Mouse (Mus musculus) spleen, adult 12 weeks (tissue): ENCODE measurements around the gene Acaca.

ENCODE experiments used
- DNase-seq: peaks from one replicate; pipeline ENCODE4 v3.0.0; 2022; ENCODE audit warnings: low spot score

Acaca gene

DNA sequence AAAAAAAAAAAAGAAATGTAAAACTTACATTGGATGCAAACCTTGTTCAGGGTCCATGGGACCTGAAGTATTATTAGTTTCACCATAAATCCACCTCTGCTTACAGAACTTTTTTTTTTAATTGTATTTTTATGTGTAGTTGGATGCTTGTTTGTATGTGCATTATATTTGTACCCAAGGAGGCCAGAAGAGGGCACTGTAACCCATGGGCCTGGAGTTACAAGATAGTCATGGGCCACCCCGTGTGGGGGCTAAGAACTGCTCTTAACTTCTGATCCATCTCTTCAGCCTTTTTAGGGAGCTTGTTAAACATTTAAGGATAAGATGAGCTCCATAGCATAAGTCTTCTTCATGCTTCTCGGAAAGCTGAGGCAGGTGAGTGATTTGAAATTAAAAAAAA lies 21.4 kb downstream of the Acaca start:
- DNase-seq, result no peak

DNA sequence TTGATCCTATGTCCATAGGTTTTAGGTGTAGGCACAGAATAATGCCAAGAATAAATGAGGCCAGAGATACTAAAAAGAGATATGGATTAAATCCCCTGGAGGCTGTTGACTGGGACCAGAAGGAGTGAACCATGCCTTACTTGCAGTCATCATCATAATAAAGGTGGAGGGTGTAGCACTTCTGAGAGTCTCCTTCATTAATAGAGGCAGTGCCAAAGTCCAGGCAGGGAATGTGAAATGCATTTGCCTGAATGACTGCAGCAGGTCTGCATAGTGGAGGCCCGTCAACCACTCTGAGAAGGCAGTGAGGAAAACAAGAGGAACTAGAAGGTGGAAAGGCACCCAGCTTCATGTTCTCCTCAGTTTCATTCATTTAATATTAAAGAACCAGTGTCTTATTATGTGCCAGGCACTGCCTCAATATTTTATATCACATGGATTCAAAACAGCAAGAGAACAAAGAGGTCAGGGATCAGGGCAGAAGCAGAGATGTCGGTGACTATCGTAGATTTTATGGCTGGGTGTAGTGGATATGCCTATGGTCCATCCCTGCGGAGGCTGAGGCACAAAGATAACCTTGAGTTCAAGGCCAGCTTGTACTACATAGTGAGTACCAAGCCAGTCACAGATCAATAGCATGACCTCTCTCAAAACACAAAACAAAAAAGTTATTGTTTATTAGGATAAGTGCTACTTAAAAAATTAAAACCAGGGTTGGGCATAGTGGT lies 27.2 kb downstream of the Acaca start:
- DNase-seq, result no peak

DNA sequence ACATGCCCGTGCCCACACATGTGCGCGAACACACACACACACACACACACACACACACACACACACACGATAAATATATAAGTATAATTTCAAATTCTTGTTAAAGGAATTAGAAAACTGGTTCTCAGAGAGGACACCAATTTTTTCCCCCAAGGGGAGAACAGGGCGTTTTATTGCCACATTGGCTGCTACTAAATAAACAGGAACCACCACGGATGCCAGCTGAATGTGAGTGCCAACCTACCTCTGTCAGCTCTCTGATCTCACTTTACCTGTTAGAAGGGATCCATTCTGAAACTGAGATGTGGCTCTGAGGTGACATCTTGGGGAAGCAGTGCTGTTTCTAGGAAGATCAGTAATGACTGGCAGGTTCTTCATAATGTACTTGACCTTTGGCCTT lies 34.7 kb downstream of the Acaca start:
- DNase-seq, result no peak

DNA sequence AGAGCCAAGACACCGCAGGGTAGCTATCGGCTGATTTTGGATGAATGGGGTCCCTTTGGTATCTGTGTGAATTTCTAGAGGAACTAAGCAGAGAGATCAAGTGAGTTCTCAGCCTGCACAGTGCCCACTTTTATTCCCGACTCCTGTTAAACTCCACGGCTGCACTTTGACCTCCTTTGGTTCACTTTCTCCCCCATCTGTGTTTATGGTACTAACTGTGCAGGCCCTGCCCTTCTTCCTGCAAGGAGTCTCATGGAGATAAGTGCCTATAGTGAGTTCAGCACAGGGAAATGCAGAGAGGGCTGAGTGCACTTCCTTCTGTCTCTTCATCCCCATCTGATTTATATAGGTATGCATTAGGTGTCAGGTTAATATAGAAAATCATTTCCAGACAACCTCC lies 35.1 kb downstream of the Acaca start:
- DNase-seq, result no peak

DNA sequence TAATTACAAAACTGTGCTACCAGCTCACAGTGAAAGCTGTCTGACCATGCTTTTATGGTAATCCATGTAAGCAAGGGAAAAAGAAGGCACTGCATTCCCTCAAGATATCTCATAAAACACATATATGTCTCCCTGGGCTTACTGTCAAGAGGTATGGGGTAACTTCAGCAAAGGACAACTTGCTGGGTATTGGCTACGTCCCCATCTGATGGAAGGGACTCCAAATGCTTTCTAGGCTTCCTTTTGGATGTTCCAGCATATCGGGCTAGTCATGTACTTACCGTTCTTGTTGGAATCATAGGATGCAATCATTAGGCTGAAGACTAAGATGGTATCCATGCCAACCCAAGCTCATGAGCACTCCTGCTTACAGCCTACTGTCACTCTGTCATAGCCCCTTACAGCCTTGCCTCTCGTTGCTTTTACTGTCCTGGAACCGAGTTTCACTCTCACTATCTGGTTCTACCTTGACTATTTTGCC lies 37.6 kb downstream of the Acaca start, which contains the start of gene Gm11437:
Gm11437 (minus strand) TSS at position 431 of the 481 bp plus-strand sequence.
- DNase-seq, result no peak

DNA sequence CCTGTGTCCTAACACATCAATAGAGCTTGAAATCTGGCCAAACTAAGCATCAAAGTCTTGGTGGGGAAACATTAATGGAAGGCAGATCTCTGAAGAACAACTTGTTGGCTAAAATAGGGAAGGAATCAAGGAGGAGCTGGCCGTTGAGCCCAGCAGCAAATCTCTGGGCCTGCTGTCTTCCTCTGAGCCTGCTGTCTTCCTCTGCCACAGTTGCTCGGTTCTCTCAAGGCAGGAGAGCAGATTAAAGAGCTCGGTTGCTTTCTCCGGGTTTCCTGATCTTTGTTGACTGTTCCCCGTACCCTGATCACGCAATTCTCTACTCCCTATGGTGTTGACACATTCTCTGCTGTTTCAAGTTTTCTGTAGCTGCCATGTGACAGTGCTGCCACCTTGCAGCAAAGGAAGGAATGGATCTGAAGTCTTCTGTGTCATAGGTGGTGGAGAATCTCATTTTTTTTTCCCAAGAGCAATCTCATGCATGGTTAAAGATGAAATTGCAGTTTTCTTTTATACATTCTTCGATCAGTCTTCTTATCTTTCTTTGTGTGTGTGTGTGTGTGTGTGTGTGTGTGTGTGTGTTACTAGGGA lies 39.3 kb downstream of the Acaca start:
- DNase-seq, result no peak

DNA sequence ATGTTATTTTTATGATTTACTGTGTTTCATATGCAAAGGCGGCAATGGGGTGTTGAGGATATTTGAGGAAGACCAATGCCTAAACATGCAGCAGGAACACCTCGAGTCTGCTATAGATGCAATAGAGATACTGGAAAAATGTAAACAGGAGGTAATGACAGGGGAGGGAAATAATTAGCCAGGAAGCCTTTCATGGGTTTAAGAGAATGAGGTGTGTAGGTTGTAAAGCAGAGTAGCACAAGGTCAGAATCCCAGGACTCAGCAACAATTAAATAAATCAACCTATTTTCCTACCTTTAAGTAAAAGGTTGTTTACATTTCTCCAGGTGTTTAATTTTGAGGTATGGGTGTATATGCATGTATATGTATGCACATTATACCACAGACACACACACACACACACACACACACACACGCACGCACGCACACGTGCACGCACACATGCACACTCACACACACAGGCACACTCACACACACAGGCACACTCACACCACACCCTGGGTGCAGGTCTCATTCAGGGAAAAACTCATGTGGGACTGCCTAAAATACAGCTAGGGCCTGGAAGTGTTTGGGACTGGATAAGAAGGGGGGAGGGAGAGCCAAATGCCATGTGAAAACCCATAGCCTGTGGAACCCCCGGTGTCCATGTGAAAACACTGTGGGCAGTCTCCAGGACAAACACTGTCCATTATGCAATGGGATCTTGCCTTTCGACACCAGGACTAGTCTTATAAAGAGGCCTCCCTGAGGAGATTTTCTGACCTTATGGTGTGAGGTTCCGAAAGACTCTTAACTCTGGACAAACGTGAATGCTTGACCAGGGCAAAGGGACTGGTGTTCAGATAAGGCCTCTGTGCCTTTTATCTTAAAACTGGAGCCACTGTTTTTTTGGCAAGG lies 43.3 kb downstream of the Acaca start:
- no peak for DNase-seq

DNA sequence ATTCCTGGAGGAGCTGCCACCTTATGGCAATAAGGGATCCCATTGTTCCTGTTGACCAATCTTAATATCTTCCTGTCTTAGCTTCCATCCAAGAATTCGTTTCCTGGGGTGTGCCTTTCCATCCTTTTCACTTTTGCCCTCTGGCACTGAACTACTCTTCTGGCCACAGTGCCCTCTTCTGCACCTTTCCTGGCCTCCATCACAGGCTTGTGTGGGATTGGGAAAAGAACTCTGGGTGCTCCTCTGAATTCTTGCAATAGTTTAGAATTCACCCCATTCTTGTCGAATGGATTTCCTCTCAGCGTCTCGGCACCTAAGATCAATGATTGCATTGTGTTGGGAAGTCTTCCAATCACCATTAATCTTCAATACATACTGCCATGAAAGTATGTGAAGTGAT lies 49.1 kb downstream of the Acaca start:
- no peak for DNase-seq

DNA sequence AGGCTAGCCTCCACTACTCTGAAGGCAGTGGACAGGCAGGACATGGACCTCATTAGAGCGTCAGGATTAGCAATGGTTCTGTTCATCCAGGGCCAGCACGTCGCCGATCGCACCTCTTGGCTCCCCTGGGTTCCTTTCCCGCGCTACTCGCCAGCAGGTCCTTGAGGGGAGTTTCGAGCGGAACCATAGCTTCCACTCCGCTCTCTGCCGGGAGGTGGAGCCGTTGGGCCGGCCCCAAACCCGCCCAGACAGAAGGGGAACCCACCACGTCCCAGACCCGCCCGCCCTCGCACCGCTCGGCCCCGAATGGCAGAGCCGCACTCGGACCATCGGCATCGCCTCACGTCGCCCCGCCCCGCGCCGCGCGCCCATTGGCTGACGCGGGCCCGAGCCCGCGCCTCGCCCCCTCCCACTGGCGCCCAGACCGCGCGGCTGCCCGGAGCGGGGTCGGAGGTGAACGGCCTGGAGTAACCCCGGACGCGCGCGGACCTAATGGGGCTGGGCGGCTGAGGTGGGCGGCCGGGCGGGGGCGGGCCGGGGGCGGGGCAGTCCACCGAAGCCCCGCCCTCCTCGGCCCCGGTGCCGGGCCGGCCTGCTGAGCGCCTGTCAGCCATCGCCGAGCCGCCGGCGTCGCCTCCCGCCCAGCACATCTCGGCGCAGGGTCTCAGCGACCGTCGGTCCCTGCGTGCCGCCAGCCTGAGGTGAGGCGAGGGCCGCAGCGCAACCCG lies 49.9 kb downstream of the Acaca start:
- DNase-seq, result peak; percentile 91

DNA sequence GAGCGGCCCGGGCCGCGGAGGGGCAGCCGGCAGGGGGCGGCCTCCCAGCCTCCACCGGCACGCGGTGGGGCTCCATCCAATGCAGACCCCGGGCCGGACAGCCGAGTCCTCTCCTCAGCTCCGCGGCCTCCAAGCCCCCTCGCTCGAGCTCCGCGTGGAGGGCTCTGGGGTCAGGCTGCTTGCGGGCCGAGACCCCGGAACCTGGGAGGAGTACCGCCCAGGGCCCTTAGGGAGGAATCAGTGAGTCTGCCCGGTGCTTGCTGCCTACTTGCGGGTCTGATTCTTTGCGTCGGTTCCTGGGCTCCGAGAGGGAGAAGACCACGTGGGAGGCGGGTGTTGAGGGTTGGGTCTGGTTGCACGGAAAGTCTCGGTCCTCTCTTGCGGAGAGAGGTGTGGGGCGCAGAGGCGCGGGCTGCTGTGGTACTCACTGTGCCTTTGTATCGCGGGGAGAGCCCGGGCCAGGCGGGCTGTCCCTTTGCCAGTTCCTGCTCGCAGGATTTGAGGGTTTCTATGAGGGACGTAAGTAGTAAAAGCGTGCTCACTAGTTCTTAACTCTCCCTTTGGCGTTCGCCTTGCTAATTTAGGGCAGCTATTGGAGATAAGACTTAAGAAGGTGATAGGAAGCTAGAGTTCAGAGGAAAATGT lies 50.6 kb downstream of the Acaca start:
- DNase-seq, result peak; percentile 56

DNA sequence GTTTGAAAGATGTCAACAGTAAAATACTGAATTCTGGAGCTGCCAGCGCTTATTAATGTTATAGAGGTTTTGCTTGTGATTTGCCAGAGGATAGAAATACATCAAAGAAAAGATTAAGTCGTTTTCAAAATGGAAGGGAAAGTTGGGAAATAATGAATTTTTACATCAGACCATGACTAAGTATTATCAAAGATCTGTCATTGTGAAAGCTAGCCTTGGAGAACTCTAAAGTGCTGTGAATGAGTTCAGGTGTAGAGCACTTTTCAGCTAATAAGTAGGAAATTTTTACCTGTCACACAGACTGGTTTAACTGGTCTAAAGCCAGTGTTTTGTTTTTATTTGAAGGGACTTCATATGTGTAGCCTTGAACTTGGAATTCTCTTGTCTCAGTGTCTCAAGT lies 51.8 kb downstream of the Acaca start:
- DNase-seq, result no peak

DNA sequence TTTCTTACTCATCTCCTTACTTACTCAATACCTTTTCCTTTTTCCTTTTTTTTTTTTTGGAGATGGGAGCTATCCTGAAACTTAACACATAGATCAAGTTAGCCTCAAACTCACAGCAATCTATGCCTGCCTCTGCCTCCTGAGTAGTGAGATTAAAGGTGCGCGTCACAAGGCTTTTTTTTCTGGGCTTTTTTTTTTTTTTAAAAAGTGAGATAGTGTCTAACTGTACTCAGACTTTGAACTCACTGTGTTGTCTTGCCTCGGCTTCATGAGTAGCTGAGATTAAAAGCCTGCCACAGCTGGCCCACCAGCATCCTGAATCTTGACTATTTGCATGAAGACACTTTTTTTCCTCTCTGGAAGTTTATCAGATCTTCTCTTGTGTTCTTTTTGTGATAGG lies 59.1 kb downstream of the Acaca start:
- DNase-seq, result no peak

DNA sequence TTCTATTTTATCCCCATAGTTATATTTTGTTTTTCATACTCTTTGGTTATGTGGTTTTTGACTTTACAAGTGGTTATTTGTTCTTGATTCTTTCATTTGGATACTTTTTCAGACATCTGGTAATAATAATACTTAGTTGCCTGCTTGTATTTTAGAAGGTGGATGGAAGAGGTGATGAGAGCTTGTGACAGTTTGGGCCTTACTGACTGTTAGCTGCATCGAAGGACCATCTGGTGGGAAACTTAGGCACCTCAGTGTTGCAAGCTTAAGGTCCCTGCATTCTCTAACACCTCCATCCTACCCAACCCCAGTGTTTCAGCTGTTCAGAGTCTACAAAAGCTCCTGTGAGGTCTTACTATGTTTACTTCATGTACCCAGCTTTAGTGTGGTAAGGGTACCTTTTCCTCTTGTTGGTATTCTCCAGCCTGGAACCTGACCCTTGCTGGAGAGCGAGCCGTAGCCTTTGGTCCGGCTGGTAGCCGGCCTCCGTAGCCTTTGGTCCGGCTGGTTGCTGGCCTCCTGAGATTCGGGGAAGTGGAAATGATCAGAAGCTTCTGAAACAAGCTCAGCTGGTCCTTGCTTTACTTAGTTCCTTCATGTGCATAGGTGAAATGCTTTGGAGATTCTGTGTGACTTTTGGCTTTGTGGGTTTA lies 61.2 kb downstream of the Acaca start:
- DNase-seq, result no peak

DNA sequence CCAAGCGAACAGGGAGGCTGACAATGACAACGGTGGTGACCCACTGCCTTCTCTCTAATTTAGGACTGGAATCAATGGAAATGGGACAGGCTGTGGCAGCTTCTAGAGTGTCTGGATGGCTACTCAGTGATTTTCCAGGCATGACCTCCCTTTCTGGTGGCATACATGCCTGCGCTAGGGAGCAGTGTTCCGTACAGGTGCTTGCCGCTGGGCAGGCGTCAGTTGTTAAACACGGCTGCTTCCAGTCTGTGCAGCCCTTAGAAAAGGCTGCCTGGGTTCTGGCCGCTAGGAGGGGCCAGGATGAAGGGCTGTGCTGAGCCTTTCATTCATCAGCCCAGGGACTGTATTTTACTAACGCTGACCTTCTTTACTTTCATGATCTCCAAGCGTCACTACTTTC lies 63.8 kb downstream of the Acaca start:
- DNase-seq, result no peak

DNA sequence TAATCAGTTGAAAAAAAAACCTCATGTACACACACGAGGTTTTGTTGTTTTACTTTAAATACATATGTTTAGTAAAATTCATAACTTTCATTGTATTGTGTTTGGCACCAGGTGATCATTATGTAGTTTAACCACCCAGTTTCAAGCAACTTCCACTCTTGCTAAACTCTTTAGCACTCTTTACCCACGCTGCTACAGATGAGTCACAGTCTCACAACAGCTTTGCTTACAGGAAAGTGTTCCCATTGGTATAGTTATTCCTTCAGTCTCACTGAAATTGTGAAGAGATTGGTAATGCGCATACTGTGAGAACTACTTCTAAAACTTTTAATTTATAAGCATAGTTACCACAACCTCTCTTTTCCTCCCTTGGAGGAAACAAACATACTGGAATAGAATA lies 65.3 kb downstream of the Acaca start:
- no peak for DNase-seq

DNA sequence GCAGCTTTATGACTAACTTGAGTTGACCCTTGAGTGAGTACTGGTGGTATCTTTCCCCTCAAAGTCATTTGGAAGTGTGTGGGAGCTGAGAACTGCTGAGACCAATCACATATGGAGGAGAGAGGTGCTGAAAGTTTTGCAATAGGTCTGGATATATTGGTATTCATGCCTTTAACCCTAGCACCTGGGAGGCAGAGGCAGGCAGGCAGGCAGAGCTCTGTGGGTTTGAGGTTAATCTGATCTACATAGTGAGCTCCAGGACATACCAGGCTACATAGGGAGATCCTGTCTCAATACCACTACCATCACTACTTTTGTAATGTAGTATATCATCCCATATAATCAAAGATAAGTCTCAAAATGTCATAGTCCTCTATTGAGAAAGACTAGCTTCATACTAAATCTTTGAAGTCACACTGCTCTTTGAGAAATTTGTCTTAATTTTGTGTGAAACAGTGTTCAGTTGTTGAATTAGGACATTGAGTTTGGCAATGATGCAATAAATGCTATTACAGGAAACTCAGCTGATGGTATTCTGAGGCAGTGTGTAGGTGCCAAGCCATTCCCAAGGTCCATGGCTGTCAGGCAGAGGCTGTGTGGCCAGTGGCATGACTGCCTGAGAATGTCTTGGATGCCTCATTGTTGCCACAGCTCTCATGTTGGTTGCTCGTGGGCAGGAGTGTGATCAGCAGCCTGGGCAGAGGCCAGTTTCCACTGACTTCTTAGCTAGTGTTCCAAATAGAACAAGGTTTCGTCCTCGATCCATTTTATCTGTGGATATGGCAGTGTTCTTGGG lies 68.3 kb downstream of the Acaca start:
- no peak for DNase-seq

DNA sequence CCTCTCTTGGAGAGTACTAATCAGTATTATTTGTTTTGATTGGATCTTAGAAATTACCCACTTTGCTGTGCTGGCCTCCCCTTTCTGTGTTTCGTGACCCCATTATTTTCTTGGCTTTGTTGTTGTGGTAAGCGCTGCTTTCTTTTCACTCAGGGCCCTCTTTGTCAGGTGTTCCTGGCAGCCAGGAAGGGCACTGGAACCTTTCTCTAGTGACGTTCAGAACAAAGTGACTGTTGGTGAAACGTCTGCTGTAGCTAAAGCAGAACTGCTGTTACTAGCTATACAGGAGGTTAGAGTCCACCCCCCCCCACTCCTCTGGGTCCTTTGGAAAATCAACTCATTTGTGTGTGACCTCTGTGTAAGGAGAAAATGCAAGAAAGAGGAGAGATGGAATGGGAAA lies 76.3 kb downstream of the Acaca start:
- no peak for DNase-seq

DNA sequence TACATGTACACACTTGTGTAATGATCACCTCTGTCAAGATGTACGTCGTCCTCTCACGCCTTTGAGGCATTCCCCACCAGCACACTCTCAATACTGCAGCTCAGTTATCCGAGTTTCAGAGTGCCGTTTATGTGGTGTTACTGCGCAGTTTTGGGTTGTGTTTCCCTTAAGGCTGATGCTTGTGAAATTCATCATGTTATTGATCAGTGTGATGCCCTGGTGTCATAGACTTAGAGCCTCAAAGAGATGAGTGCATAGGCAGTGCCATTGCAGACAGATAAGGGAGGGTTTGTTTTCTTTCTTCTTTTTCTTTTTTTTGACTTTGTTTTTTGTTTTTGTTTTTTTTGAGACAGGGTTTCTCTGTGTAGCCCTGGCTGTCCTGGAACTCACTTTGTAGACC lies 81.4 kb downstream of the Acaca start:
- DNase-seq, result no peak

DNA sequence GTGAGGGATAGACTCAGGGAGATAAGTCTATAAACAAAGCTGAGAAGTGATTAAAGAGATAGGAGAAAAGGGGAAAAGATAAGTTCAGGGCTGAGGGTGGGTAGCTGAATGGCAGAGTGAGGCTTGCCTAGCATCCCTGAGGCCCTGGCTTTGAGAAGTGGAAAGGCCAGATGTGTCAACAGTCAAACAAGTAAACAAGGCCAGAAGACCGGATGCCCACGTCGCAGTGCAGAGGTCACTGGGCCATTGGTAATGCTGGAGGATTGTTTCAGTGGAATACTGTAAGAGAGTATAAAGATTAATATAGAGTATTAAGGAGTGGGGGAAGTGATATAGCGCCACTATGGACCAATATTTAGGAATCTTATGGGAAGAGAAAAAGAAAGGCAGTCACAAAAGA lies 89.5 kb downstream of the Acaca start:
- DNase-seq, result no peak

DNA sequence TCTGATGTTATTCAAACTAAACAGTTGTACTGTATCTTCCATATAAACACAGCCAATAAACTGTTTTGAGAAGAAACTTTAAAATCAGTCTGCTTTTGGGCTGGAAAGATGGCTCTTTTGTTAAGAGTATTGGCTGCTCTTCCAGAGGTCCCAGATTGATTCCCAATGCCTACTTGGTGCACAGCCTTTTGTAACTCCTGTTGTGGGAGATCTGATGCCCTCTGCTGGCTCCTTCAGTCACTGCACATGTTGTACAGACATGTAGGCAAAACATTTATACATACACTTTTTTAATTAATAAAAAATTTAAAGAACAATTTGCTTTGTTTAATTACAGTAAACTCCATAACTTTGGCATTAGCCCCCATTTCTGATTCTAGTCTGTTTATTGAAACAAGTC lies 114.1 kb downstream of the Acaca start:
- DNase-seq, result peak; percentile 12
